ENCODE assay signal across 32 mouse cellular contexts in the genomic region with DNA sequence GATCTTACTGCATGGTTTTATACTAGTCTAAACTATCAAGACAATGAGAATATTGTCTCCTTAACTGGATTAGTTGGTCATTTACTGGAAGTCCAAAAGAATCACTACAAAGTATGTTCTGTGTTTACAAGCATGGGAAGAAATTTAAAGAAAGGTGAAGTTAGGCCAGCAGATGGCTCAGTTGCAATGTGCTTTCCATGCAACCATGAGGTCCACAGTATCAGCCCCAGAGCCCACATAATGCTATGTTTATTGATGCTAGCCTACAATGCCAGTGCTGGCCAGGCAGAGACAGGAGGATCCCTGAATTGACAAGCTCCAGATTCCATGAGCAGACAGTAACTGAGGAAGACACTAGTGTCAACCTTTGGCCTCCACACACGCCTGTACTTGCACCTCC. TPM values are rescaled to one million over a fixed set of nuclear protein-coding genes. Genes with fewer than 3 reads are reported as not detected.
DNase-seq lines count a peak whose midpoint lies in the region; ATAC-seq and TF ChIP-seq lines count a peak whose summit lies in the region.
"Had no signal": no experiment of that assay in that cellular context is flagged by ENCODE, and none has a peak within 500 bp of the region (broad histone marks: within the 10 kb centered on the region; RNA-seq: fewer than 3 reads in every experiment).

No protein-coding gene starts in this region.

- POLR2A ChIA-PET in Patski (lab: Charles Lee), result interaction anchor here (0.6 kb wide), 1 partner anchor 37 kb away, joined by 3 read pairs; no protein-coding TSS in a partner anchor

- no peak overlapping the region for H3K4me3 ChIP-seq in layer of hippocampus, adult 2 months
- H3K4me3 ChIP-seq: embryonic facial prominence, embryonic 10.5 days; forebrain, embryonic 12.5 days; heart, embryonic 15.5 days; hindbrain, embryonic 15.5 days; limb, embryonic 13.5 days; megakaryocyte, embryonic 14.5 days; neural tube, embryonic 15.5 days; stomach, embryonic 15.5 days had no signal

- no peaks in the 10 kb centered on the region for H3K27me3 ChIP-seq in Patski
- H3K27me3 ChIP-seq: forebrain, embryonic 12.5 days; heart, embryonic 15.5 days; hindbrain, embryonic 15.5 days; limb, embryonic 13.5 days; megakaryocyte, embryonic 14.5 days; neural tube, embryonic 15.5 days; stomach, embryonic 15.5 days had no signal

- CTCF ChIA-PET in Patski (lab: Charles Lee), result no interaction called here

- H3K27ac ChIP-seq in layer of hippocampus, adult 2 months, result no peak overlapping the region
- H3K27ac ChIP-seq: embryonic facial prominence, embryonic 10.5 days; forebrain, embryonic 12.5 days; heart, embryonic 15.5 days; hindbrain, embryonic 15.5 days; limb, embryonic 13.5 days; neural tube, embryonic 15.5 days; stomach, embryonic 15.5 days had no signal

- no peak for ATAC-seq in Patski
- ATAC-seq in erythroid progenitor cell, adult 5-6 weeks (replicated peaks; ENCODE audit: low FRiP score, poor library complexity, severe bottlenecking), result no peak

- no peak for DNase-seq in layer of hippocampus, adult 2 months (ENCODE audit: low spot score in 2 of 2)
- DNase-seq in layer of hippocampus, postnatal 36 days, result no peak
- DNase-seq in CD4-positive helper T cell, adult 2 months (ENCODE audit: low read depth, low spot score), result peak; percentile 41
- DNase-seq in Patski (ENCODE audit: low read depth, low spot score), result no peak
- peak; percentile 30 for DNase-seq in thymus, postnatal 25 days
- DNase-seq in neural tube, embryonic 10.5 days (ENCODE audit: extremely low spot score, low spot score), result no peak
- DNase-seq: adrenal gland, adult 2 months; cerebellum, adult 8-10 months; gastrocnemius, postnatal 14 days; heart, adult 18-20 months; heart, postnatal 4 days; kidney, adult 18-20 months; kidney, postnatal 36 days; lung, postnatal 10 days; midbrain, embryonic 14.5 days; right cerebral cortex, postnatal 14 days had no signal

- in situ Hi-C loops in Patski (cut with MboI; ENCODE audit: low pct_unique_long_range_greater_than_20kb), result no loop called here

- 0 out of 2 replicates have a peak, but pooled peaks have one; percentile 7 for TF ChIP-seq CTCF in layer of hippocampus, adult 2 months (conservative IDR thresholded peaks at IDR 0.05)
- peak; percentile 26 for TF ChIP-seq CTCF in Patski (IDR thresholded peaks at IDR 0.05)

RNA-seq across cellular contexts. Expression of gene Cnga1, which starts 23.1 kb away (rescaled TPM):
- total RNA-seq in layer of hippocampus, adult 2 months (2021), result not detected
- not detected for total RNA-seq in layer of hippocampus, postnatal 36 days (2021)
- polyA plus RNA-seq in Patski (2021), result 0.04 TPM
- total RNA-seq in erythroid progenitor cell, adult 5-6 weeks (2015; ENCODE audit: low replicate concordance), result not detected in 2 replicates
- 0.26 TPM in 1 of 2 replicates, not detected in the other for total RNA-seq in erythroid progenitor cell, adult 5-6 weeks (2017; ENCODE audit: low replicate concordance)
- total RNA-seq: adrenal gland, adult 2 months; gastrocnemius, postnatal 14 days; heart, postnatal 4 days; layer of hippocampus, postnatal 10 days; left cerebral cortex, postnatal 10 days had no signal
- polyA plus RNA-seq: adrenal gland, adult 2 months; C2C12; embryonic facial prominence, embryonic 10.5 days; forebrain, embryonic 12.5 days; frontal cortex, adult 2 months; G1E; heart, embryonic 15.5 days; hindbrain, embryonic 15.5 days; limb, embryonic 13.5 days; liver, embryonic 16.5 days; stomach, embryonic 15.5 days had no signal

RNA-seq across cellular contexts. Expression of gene Nipal1, which starts 26.6 kb away (rescaled TPM):
- not detected for total RNA-seq in layer of hippocampus, adult 2 months (2021)
- total RNA-seq in layer of hippocampus, postnatal 36 days (2021), result not detected
- 8.6 TPM for polyA plus RNA-seq in Patski (2021)
- 1.3 TPM in 1 of 2 replicates, not detected in the other for total RNA-seq in erythroid progenitor cell, adult 5-6 weeks (2015; ENCODE audit: low replicate concordance)
- total RNA-seq in erythroid progenitor cell, adult 5-6 weeks (2017; ENCODE audit: low replicate concordance), result 0.26 and 1.3 TPM in 2 replicates
- total RNA-seq: heart, adult 18-20 months; layer of hippocampus, postnatal 10 days; left cerebral cortex, postnatal 10 days had no signal
- polyA plus RNA-seq: G1E had no signal

RNA-seq across cellular contexts. Expression of gene Gm5868, which starts 33.7 kb away (rescaled TPM):
- total RNA-seq in layer of hippocampus, adult 2 months (2021), result under 1 TPM in 1 of 2 experiments, not detected in 1; 0.42 TPM
- under 1 TPM in 1 of 2 experiments, not detected in 1; 0.27 TPM for total RNA-seq in layer of hippocampus, postnatal 36 days (2021)
- polyA plus RNA-seq in Patski (2021), result not detected
- total RNA-seq in erythroid progenitor cell, adult 5-6 weeks (2015; ENCODE audit: low replicate concordance), result not detected in 2 replicates
- total RNA-seq in erythroid progenitor cell, adult 5-6 weeks (2017; ENCODE audit: low replicate concordance), result not detected in 2 replicates
- total RNA-seq: gastrocnemius, postnatal 14 days; heart, adult 18-20 months; heart, postnatal 4 days had no signal
- polyA plus RNA-seq: adrenal gland, adult 2 months; C2C12; G1E; liver, embryonic 16.5 days; spleen, adult 2 months had no signal

RNA-seq across cellular contexts. Expression of gene Zar1, which starts 40.0 kb away (rescaled TPM):
- under 1 TPM in 1 of 2 experiments, not detected in 1; 0.38 TPM for total RNA-seq in layer of hippocampus, adult 2 months (2021)
- total RNA-seq in layer of hippocampus, postnatal 36 days (2021), result not detected
- not detected for polyA plus RNA-seq in Patski (2021)
- not detected in 2 replicates for total RNA-seq in erythroid progenitor cell, adult 5-6 weeks (2015; ENCODE audit: low replicate concordance)
- total RNA-seq in erythroid progenitor cell, adult 5-6 weeks (2017; ENCODE audit: low replicate concordance), result not detected in 2 replicates
- total RNA-seq: adrenal gland, adult 2 months; gastrocnemius, postnatal 14 days; heart, adult 18-20 months; heart, postnatal 4 days had no signal
- polyA plus RNA-seq: adrenal gland, adult 2 months; C2C12; G1E; liver, embryonic 16.5 days; spleen, adult 2 months had no signal

Comparison
In these comparisons a context has a peak if more than half of its experiments do, and no peak if none do; other contexts are left out.
1. DNase-seq: peak in CD4-positive helper T cell, adult 2 months (single experiment) and thymus, postnatal 25 days (single experiment); none in layer of hippocampus, adult 2 months (0 of 2), layer of hippocampus, postnatal 36 days (0 of 2), Patski (single experiment) and neural tube, embryonic 10.5 days (single experiment).